Mouse (Mus musculus): Measurements from ENCODE around the gene Tgfbr1. TPM values are rescaled to one million over a fixed set of nuclear protein-coding genes. Genes with fewer than 3 reads are reported as not detected.

Tgfbr1 gene
- polyA plus RNA-seq, 1 experiment from 2014 or later = 4.6 TPM

DNA sequence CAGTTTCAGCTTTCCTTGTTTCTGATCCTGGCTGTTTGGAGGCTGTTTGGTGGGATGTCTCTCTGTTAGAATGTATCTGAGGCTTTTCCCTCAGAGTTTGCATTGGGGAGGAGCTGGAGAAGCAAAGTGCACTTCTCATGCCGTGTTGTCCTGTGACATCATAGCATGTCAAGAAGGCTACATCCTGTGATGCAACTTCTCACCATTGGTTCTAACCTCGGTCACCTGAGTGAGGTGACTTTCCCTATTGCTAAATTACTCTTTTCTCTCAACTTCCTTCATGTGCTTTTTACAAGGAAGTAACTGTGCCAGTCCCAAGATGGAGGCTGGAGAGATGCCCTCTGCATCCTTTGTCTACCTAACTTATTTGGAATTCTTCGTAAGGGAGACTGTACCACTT is 95.5 kb downstream of the Tgfbr1 start:
- Histone ChIP-seq H3K4me2 (no peak overlapping the region), H3K4me1 (replicated peaks) (no peaks in the 10 kb centered on the region), H3K9me3 (replicated peaks) (no peaks in the 10 kb centered on the region), H3K27me3 (0 out of 2 replicates have a peak, but pooled peaks cover 10% of the 10 kb centered on the region), H3K4me3 (replicated peaks) (no peak overlapping the region), H3K36me3 (no peaks in the 10 kb centered on the region), H3K9ac (no peak overlapping the region), H3K27ac (no peak overlapping the region)
- ATAC-seq (ENCODE audit: low read depth) = no peak
- no peak for DNase-seq
- 64% methylated on average over 3 of the region's 3 CpGs for WGBS (ENCODE audit: insufficient replicate concordance)

DNA sequence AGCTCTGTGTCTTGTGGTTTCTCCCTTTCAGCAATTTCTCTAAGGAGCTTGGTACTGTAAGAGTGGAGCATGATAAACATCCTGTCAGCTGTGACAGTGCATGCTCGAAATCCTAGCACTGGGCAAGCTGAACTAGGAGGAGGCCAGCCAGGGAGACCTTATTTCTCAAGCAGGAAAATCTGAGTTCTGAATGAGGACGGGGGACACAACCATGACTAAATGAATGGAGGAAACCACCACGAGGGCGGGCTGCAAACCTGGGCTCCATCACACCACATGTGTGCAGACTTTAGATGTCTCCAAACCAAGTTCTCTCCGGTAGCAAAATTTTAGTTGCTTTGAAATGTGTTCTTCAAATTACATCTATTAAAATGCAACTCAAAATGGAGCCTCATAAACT is 96.1 kb downstream of the Tgfbr1 start:
- H3K9ac ChIP-seq = no peak overlapping the region
- no peak overlapping the region for H3K4me3 ChIP-seq (replicated peaks)
- no peak overlapping the region for H3K4me2 ChIP-seq
- no peaks in the 10 kb centered on the region for H3K36me3 ChIP-seq
- 0 out of 2 replicates have a peak, but pooled peaks cover 10% of the 10 kb centered on the region for H3K27me3 ChIP-seq
- no peaks in the 10 kb centered on the region for H3K9me3 ChIP-seq (replicated peaks)
- H3K4me1 ChIP-seq (replicated peaks) = no peaks in the 10 kb centered on the region
- no peak for ATAC-seq (ENCODE audit: low read depth)
- DNase-seq = no peak
- 36% methylated on average over 5 of the region's 5 CpGs for WGBS (ENCODE audit: insufficient replicate concordance)
- H3K27ac ChIP-seq = no peak overlapping the region

DNA sequence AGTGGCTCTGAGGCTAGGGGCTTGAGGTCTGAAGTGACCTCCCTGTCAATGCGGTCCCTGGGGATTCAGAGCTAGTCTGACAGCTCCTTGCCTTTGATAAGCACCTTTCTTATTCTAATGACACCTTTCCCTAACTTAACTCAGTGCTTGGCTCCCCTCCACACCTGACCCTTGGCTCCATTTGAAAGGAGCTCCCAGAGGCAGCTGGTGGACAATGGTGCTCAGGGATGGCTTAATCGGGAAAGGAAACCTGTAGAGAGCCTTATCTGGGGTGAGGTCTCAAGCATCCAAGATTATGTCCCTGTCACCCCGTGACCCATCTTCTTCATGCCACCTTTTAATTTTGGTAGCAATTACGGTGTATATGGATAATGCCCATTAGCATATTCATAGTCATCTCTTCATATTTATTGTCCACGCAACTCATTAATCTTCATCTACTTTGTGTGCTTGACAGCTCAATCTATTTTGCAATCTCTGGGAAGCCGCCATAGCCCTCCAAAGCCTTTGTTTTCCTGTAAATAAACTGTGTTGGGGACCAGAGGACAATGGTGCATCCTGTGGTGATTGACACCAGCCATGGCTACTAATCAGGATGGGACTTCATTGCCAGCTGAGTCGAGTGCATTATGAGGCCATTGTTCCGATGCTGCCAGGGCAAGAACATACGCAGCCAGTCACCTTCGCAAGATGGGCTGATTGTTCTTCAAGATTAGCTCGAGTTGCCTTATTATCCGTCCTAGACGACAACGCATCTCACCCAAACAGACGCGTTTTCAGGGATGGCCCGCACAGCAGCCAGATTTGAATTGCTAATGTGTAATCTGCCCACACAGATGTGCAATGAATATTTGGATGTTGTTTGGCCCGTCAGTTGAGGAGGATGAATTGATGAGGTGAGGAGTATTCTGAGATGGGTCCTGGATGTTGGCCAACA is 96.8 kb downstream of the Tgfbr1 start:
- no peak overlapping the region for H3K9ac ChIP-seq
- 0 out of 2 replicates have a peak, but pooled peaks cover 10% of the 10 kb centered on the region for H3K27me3 ChIP-seq
- ATAC-seq (ENCODE audit: low read depth) (no peak), DNase-seq (no peak)
- H3K27ac ChIP-seq = no peak overlapping the region
- H3K4me1 ChIP-seq (replicated peaks) = no peaks in the 10 kb centered on the region
- H3K4me3 ChIP-seq (replicated peaks) = no peak overlapping the region
- no peak overlapping the region for H3K4me2 ChIP-seq
- H3K9me3 ChIP-seq (replicated peaks) = no peaks in the 10 kb centered on the region
- 31% methylated on average over 18 of the region's 18 CpGs for WGBS (ENCODE audit: insufficient replicate concordance)
- H3K36me3 ChIP-seq = no peaks in the 10 kb centered on the region

Other genes with a start within 250 kb of the Tgfbr1 start
- 0.36 and 0.37 TPM in 2 replicates for gene Col15a1, start 145.1 kb upstream of the Tgfbr1 start, polyA plus RNA-seq (2015; fragmentation: Nextera tagmentation; extraction: Ambion mirVana)
- gene Alg2, start 121.1 kb downstream of the Tgfbr1 start, polyA plus RNA-seq (2015; fragmentation: Nextera tagmentation; extraction: Ambion mirVana) = 16.2 and 19.4 TPM in 2 replicates
- 247 and 248 TPM in 2 replicates for gene Sec61b, start 121.4 kb downstream of the Tgfbr1 start, polyA plus RNA-seq (2015; fragmentation: Nextera tagmentation; extraction: Ambion mirVana)

Measured in liver, embryonic 13.5 days (tissue).